Mouse (Mus musculus): ENCODE measurements around the gene Mapk9.
"Not testable (repeated sequence)": the region's sequence is repeated elsewhere in the genome, so short reads cannot be mapped to it uniquely, and the experiment has no call there.

Gene Mapk9

GRCm38 (mm10) chr11:49846401-49847070, at the start of gene Mapk9:
Gene Mapk9 (plus strand): TSS chr11:49846751.
- DNase-seq = peak; percentile 98

GRCm38 (mm10) chr11:49798931-49799330, 47.6 kb upstream of the Mapk9 start:
- DNase-seq = no peak

GRCm38 (mm10) chr11:49801516-49801915, 45.0 kb upstream of the Mapk9 start:
- DNase-seq = no peak

- DNase-seq = no peak
Observed at GRCm38 (mm10) chr11:49803801-49804200, 42.8 kb upstream of the Mapk9 start.

- DNase-seq = no peak
Observed at GRCm38 (mm10) chr11:49806218-49806617, 40.3 kb upstream of the Mapk9 start.

- DNase-seq = no peak
Observed at GRCm38 (mm10) chr11:49808946-49809345, 37.6 kb upstream of the Mapk9 start.

GRCm38 (mm10) chr11:49810696-49811095, 35.9 kb upstream of the Mapk9 start:
- DNase-seq = not testable (repeated sequence)

- no peak for DNase-seq
Observed at GRCm38 (mm10) chr11:49811099-49811541, 35.4 kb upstream of the Mapk9 start.

- peak; percentile 15 to 20 for DNase-seq
Observed at GRCm38 (mm10) chr11:49811879-49812278, 34.7 kb upstream of the Mapk9 start.

GRCm38 (mm10) chr11:49818869-49819566, 27.5 kb upstream of the Mapk9 start:
- DNase-seq = no peak

- no peak for DNase-seq
Observed at GRCm38 (mm10) chr11:49819676-49820075, 26.9 kb upstream of the Mapk9 start.

GRCm38 (mm10) chr11:49820928-49821327, 25.6 kb upstream of the Mapk9 start:
- DNase-seq = no peak

GRCm38 (mm10) chr11:49821546-49821945, 25.0 kb upstream of the Mapk9 start:
- no peak for DNase-seq

GRCm38 (mm10) chr11:49822337-49822736, 24.2 kb upstream of the Mapk9 start:
- DNase-seq = no peak

GRCm38 (mm10) chr11:49824896-49825295, 21.7 kb upstream of the Mapk9 start:
- peak; percentile 75 to 83 for DNase-seq

GRCm38 (mm10) chr11:49827243-49827642, 19.3 kb upstream of the Mapk9 start:
- DNase-seq = no peak

- no peak for DNase-seq
Observed at GRCm38 (mm10) chr11:49829176-49829745, 17.3 kb upstream of the Mapk9 start.

- no peak for DNase-seq
Observed at GRCm38 (mm10) chr11:49831980-49832379, 14.6 kb upstream of the Mapk9 start.

GRCm38 (mm10) chr11:49832962-49833361, 13.6 kb upstream of the Mapk9 start:
- DNase-seq = no peak

GRCm38 (mm10) chr11:49834248-49834647, 12.3 kb upstream of the Mapk9 start:
- no peak for DNase-seq

GRCm38 (mm10) chr11:49835257-49835956, 11.1 kb upstream of the Mapk9 start:
- no peak for DNase-seq

- peak; percentile 38 to 68 for DNase-seq
Observed at GRCm38 (mm10) chr11:49837717-49838407, 8.7 kb upstream of the Mapk9 start.

GRCm38 (mm10) chr11:49840666-49841065, 5.9 kb upstream of the Mapk9 start:
- no peak for DNase-seq

Measured in thymus, postnatal 36 days (tissue).